Mouse (Mus musculus) kidney, postnatal 4 days (tissue): Measurements from ENCODE around the gene Hnrnpf.

ENCODE experiments used
- DNase-seq, 2 experiments: peaks; one replicate each; pipeline ENCODE4 v3.0.0; 2021; ENCODE audit warnings: mixed read lengths in 2 of 2

The Hnrnpf gene

DNA sequence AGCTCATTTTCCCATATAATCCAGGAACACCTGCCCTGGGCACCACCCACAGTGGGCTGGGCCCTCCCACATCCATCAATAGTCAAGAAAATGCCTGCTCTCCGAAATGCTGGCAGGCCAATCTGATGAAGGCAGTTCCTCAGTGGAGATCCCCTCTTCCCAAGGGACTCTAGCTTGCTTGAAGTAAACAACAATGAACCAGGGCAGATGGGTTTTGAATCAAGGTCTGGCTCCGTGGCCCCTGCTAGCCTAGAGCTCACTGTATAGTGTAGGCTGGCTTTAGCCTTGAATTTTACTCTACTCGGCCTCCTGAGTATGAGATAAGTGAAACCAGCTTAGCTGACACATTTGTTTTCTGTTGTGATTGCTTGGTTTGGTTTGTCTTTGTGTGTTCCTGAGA is 7.7 kb upstream of the Hnrnpf start:
- DNase-seq, result no peak

DNA sequence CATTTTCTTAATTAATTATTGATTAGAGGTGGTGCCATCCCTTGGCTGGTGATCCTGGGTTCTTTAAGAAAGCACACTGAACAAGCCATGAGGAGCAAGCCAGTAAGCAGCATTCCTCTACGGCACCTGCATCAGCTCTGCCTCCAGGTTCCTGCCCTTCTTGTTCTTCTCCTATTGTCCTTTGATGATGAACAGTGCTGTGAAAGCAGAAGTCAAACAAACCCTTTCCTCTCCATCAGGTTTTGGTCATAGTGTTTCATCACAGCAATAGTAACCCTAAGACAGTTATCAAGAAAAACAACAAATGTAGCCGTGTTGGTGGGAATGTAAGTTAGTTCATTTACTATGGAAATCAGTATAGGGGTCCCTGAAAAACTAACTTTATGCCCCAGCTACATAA is 6.7 kb upstream of the Hnrnpf start:
- no peak for DNase-seq

DNA sequence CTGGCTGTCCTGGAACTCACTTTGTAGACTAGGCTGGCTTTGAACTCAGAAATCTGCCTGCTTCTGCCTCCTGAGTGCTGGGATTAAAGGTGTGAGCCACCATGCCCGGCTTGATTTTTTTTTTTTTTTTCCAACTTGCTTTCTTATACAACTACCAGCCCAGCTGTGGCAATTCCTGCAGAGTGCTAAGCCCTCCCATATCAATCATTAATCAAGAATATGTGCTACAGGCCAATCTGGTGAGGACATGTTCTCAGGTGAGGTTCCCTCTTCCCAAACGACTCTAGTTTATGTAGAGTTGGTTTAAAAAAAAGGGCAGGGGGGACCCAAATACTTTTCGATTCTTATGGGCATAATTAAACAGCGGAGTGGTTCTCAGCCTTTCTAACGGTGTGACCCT is 2.3 kb upstream of the Hnrnpf start:
- DNase-seq, result no peak

DNA sequence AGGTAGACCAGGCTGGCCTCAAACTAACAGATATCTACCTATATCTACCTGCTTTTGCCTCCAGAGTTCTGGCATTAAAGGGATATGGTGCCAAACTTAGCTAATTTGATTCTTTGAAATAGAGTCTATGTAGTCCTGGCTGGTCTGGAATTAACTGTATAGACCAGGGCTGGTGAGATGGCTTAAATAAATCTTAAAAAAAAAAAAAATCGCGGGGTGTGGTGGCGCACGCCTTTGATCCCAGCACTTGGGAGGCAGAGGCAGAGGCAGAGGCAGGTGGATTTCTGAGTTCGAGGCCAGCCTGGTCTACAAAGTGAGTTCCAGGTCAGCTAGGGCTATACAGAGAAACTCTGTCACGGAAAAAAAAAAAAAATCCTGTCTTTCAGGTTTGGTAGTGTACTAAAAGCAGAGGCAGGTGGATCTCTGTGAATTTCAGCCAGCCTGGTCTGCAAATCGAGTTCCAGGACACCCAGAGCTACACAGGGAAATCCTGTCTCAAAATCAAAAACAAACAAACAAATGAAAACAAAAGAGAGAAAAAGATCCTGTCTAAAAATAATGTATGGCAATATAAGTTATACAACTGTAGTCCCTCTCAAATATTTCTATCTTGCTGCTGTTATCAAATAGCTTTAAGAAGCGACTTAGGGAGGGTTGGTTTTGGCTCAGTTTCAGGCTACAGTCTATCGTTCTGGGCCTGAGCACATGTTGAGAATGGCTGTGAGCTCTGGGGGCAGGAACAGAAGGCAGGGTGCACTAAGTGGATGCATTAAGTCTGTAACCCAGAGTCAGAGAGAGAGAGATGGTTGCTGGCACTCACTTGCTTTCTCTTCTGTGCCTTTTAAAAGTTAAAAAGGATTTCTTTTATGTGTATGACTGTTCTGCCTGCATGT is 1.6 kb downstream of the Hnrnpf start:
- DNase-seq, result no peak

DNA sequence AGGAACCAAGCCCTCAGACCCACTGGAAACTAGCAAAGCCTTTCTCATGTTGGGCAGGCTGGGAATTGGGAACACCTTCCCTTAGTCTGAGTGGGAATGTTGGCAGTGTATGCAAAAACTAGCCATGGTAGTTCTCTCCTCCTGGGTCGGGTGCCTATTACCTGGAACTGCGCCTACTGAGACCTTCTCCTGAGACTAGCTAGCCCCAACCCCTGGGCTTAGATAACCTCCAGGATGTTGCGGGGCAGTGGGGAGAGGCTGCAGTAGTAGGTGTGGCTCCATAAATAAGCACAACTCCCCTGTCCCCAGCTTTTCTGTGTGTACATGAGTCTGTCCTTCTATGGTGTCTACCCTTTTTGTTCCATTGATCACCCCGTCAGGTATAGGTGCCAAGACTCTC is 2.4 kb downstream of the Hnrnpf start:
- DNase-seq, result no peak

DNA sequence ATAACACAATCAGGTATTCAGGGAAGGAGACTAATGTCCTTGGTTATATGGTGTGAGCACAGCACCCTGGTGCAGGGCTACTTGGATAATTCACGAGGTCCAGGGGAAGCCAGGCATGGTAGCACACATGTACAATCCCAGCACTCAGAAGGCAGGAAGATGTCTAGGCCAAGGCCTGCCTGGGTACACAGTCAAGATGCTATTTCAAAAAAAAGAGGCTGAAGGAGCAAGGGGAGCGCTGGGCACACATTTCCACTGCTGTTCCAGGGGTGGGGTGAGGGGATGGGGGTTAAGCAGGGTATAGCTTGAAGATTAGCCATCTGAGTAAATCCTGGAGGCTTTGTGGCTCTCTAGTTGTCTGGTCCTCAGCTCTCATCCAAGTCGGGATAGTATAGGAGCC is 3.7 kb downstream of the Hnrnpf start:
- DNase-seq, result no peak

DNA sequence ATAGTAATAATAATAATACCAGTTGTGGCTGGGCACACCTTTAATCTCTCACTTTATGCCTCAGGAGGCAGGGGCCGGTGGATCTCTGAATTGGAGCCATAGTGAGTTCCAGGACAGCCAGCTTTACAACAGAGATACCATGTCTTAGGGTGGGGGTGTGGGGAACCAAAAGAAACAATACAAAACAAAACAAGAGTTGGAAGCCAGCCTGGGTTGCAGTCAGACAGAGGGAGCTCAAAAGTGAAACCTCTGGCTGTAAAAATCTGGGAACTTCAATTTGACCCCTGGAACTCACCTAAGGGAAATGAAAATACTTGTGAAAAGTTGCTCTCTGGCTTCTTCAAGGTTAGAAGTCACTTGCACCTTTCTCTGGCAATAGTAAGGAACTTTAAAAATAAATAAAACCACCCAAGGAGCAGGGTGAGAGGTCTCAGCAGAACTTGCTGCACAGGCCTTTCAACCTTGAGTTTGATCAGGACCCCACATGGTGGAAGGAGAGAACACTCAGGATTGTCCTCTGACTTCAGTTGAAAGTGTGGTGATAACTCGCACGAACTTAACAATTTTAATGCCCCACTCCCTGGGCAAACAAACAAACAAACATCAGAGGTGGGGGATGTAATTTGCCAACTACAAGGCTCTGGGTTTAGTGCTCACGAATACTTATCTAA is 5.3 kb downstream of the Hnrnpf start:
- DNase-seq, result no peak

DNA sequence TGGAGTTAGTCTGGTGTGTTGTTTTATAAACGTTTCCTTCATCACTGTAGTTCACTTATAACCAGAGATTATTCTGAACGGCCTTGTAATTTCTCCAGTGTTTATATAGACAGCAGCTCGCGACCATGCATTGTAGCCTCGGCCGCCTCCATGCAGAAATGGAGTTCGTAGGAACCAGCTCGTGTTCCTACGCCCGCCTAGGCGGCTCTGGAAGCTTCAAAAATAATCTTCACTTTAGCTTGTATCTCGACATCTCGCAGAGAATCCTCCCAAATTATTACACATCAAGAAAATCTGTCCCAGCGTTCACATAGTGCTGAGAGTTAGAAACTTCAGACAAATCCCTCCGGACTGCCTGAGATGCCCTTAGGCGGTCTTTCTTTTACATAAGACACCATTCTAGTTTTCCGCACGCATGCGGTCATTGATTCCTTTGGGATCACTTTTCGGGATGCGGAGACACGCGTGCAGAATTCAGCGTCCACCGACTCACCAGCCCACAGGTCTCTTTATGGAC is 5.9 kb downstream of the Hnrnpf start:
- DNase-seq, result peak; percentile 56 to 70

DNA sequence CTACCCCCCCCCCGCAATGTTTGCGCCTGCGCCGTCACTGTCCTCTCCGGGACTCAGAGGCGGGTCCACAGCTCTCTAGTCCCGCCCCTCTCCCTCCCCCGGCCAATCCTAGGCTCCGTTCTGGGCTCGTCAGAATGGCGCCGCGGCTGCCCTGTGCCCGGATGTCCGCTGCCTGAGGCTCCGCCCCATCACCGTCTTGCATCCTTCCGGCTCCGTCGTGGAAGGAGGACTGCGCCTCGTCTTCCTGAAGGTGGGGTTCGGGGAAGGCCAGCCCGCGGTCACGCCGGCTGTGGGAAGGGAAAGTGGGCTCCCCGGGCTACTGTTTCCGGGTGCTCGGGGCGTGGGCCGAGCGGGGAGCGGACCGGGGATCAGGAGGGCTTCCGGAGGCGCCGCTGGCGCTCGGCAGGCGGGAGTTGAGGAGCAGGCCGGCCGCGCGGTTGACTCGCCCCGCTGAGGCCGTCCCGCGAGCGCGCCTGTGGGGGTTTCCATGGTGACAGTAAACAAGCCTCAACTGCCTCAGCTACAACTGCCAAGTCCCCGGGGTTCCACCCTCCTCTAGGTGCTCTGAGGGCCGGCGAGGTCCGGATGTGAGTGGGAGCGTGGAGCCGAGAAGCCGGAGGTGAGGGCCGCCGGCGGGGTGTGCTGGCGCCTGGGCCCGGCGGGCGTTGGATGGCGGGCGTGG is 6.6 kb downstream of the Hnrnpf start:
- DNase-seq, result peak; percentile 97 to 99

DNA sequence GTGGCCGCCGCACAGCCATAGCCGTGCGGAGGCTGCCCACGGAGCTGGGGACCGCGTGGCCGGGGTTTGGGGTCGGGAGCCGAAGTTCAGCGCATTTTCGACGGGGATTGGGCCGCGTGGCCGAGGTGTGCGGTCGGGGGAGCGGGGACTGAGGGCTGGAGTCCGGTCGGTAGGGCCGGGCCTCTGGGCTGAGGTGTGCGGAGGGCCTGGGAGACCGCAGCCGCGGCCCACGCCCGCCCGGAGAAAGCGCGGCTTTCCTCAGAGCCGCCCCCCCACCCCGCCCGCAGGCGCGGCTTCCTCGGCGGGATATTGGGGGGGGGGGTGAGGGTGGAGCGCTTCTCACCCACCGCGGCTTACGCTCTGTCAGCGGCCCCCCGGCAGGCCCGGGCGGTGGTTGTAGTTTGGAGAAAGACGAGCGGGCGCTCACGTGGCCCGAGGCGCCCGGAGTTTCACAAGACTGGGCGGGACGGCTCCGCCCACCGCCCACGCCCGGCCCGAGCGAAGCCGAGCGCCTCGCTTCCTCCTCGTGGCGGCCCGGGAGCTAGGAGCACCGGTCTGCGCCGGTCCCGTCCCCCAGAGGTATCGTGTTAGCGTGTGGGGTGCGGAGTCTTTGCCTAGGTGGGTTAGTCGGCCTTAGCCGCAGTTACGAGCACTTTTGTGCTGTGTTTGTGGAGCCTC is 7.3 kb downstream of the Hnrnpf start:
- peak; percentile 88 to 95 for DNase-seq

DNA sequence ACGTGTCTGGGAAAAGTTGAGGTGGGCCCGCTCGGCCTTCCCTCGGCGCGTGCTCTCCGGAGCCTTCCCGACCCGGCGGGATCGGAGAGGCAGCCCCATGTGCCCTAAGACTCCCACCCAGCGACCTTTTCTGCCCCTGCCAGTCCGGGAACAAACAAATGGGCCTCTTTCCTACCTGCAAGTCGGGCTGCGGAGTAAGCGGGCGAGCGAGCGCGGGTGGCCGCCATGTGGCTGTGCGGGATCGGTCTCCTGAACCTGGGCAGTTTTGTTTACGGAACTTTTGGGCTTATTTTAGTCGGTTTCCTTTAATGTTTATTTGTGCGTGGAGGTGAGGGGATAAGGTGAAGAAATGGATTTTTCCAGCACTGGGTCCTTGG is 7.8 kb downstream of the Hnrnpf start:
- DNase-seq, result no peak

DNA sequence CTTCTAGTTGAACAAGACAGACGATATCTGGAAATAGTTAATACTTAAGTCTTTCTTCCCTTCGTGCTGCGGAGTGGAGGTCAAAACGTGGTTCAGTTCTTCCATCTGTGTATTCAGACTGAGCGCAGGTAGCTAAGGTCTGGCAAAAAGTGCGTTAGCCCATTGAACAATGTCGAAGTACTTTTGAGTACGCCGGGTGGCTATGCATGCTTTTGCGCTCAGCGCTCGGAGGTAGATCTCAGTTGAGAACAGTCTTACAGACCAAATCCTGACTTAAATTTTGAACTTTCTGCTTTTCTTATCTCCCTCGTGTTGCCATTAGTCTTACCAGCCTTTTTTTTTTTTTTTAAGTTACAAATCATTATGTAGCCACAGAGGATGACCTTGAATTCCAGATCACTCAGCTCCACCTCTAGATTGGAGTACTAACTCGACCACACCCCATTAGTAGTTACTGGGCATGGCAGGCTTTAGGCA is 8.3 kb downstream of the Hnrnpf start:
- peak; percentile 16 to 31 for DNase-seq

DNA sequence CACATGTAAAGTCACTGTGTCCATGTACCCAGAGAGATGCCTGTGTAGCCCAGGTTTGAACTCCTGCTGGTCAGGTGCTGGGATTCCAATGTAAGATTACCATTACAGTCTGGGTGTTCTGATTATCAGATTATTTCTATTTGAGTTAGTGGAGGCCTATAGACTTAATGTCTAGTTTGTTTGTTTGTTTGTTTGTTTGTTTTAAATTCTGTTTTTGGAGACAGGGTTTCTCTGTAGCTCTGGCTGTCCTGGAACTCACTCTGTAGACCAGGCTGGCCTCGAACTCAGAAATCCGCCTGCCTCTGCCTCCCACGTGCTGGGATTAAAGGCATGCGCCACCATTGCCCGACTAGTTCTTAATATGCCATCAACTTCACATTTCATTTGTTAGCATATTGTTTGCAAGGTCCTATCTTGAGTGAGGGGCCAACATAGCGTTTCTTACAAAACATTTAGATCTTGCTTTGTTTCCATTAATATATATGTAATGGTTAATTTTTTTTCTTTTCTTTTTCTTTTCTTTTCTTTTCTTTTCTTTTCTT is 10.1 kb downstream of the Hnrnpf start:
- DNase-seq, result no peak

DNA sequence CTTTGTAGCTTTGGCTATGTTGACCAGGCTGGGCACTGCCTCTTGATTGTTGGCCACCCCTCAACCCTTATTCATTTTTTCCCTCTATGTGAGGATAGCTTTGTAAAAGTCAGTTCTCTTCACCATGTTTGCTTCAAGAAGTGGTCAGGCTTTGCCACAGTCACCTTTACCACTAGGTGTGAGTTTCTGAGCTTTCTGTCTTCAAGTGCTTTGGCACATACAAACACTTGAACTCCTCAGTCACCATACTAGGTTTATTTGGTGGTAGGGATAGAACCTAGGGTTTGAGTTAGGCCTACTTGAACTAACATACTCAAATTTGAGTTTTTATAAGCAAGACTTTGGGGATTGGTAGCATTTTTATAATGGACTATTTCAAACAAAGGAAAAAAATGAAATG is 14.4 kb downstream of the Hnrnpf start:
- DNase-seq, result no peak

DNA sequence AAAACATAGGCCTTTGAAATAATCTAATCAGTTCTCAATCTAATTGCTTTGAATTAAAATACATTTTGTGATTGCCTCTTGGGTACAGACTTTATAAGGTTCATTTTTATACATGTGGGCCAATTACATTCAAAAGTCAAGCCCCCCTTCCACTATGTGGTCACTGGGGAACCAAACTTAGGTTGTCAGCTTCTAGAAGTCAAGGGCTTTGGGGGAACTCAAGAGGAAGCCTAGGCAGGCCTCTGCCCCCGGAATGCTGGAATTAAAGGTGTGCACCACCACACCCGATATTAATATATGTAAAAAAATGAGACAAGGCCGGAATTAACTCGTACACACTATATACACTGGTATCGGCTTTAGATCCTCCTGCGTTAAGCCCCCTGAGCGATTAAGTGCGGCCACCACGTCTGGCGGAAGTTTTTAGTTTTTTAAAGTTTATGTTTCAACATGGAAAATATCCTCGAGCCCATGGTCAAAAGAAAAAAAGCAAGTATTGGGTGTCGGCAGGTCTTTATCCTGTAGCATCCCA is 16.1 kb downstream of the Hnrnpf start:
- no peak for DNase-seq

DNA sequence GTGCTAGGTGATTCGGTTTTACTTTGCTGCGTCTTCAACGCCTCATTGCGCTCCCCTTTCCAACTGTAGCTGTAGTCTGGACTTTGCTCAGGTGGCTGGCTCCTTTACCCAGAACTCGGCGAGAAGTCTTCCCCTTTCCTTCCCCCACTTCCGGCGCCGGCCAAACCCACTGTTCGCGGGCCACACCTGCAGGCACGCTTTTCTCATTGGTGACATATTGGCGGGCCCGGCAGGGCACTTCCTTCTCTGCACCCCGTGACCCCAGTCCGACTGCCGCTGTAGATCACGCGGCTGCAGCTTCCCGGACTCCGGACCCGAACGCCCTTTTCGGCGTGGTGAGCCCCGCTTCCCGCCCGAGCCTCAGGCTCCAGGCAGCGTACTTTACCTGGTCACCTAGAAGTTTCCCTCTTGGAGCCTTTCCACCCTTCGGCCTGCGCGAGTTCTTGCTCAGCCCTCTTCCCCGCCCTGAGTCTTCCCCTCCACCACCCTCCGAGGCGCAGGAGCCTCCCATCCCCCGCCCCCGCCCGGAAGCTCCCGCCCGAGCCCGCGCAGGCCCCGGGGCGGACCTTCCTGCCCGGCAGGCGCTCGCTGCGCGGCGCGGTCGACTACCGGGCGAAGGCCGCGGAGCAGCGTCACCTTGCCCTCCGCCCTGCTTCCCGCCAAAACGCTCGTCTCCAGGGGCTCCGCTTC is 16.8 kb downstream of the Hnrnpf start:
- peak; percentile 84 to 91 for DNase-seq

DNA sequence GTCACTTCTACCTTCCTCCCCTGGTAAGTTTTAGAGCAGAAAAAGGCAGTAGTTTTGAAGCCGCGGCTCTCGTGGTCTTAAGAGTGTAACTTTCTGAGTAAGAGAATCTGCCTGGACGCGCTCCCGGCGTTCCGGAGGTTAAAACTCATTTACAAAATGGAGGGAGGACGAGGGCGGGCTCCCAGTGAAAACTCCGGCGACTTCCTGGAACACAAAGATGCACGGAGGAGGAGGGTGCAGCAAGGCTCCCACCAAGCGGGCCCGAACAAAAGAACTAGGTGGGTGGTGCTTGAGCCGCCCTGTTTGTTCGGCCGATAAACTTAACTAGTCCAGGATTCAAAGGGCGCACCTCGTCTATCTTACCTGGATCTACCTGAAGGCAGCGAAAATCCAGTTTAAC is 17.5 kb downstream of the Hnrnpf start:
- peak; percentile 80 to 87 for DNase-seq

DNA sequence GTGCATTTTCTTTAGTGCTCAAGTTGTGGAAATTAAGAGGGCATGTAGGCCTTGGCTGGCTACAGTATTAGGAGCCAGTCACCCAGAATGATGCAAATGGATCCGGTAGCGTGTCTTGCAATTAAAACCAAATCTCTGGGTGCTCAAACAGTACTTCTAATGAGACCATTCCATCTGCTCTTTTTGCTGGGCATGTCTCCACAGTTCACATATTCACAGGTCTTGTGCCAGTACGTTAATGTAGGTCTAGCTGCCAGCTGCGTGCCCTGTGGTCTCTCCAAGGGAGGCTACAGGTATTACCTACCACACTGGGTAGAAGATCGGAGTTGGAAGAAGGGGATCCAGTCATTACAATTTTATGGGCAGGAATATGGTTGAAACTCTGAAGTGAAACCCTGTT is 17.9 kb downstream of the Hnrnpf start:
- DNase-seq, result no peak

DNA sequence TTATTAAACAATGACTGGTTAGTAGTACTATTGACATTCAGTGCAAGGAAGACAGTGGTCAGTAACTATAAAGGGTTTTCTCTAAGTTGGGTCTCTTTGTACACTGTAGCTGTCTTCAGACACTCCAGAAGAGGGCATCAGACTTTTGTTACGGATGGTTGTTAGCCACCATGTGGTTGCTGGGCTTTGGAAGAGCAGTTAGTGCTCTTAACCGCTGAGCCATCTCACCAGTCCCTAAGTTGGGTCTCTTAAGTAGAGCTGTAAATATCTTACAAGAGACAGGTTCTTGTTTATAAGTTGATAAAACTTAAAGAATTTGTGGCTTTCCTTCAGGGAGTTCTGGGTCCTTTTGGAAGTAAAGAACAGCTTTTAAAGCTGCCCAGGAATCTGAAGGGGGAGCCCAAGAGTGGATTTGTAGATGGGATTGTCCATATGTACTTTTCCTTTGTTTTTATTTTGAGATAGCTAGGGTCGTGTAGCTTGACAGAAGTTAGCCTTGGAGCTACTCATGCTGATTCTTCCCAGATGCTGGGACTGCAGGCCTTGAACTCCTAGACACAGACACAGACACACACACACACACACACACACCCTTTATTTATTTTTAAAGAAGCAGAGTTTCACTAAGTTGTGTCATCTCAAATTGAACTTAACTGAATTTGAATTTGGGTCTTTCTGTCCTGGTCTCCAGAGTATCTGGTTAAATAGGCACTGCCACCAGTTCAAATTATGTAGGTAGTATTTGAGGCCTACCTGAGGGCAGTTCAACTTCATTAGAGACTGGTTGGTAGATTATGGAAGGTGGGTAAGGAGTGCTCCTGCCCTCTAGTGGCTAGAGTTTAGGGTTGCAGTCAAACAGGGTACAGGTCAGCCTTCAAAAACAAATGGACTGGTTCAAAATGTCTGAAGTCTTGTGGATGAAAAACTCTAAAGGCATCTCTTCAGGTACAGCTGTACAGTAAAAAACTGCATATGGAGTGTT is 20.8 kb downstream of the Hnrnpf start:
- peak in 1 of 2 experiments; percentile 45 for DNase-seq

DNA sequence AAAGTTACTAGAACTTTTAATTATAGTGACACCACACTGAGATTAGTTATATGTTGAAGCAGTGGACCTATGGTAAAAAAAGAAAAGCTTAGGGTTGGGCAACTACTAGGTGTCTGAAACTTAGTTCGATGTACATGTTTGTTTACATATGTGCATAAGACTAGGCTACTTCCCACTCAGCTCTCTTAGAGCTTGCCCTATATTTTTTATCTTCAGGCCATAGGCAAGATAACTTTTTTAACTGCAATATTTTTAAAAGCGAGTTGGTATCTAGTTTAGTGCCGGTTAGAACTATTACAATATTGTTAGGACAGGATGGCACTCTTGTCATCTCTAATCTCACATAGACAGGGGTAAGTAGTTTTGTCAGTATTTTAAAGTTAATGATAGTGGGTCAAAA is 21.9 kb downstream of the Hnrnpf start:
- no peak for DNase-seq
